Mouse (Mus musculus) midbrain, embryonic 13.5 days (tissue): ENCODE measurements around the gene Iqgap2. TPM values are rescaled to one million over a fixed set of nuclear protein-coding genes. Genes with fewer than 3 reads are reported as not detected.

Experiments
- ATAC-seq: fragments of 200-750 bp; cut with Nextera tagmentation; 2 replicates; pipeline ENCODE4 v1.8.0; 2017; ENCODE audit warnings: mild to moderate bottlenecking, moderate TSS enrichment, moderate library complexity
- H3K27ac ChIP-seq: fragments of 300-500 bp; sonication (generic); 2 replicates; pipeline ENCODE4 v1.5.1; 2015; ENCODE audit warnings: inconsistent platforms, mild to moderate bottlenecking, moderate library complexity
- H3K27me3 ChIP-seq: fragments of 300-500 bp; sonication (generic); 2 replicates; pipeline ENCODE4 v1.6.1; 2015; ENCODE audit warnings: mild to moderate bottlenecking, inconsistent platforms
- H3K36me3 ChIP-seq: fragments of 300-500 bp; sonication (generic); 2 replicates; pipeline ENCODE4 v1.6.1; 2015; ENCODE audit warnings: mild to moderate bottlenecking, inconsistent platforms
- H3K4me1 ChIP-seq: fragments of 300-500 bp; sonication (generic); replicated peaks from 2 replicates; pipeline ENCODE4 v1.6.1; 2015; ENCODE audit warnings: inconsistent platforms
- H3K4me2 ChIP-seq: fragments of 300-500 bp; sonication (generic); replicated peaks from 2 replicates; pipeline ENCODE4 v1.6.1; 2015; ENCODE audit warnings: moderate library complexity, mild to moderate bottlenecking, inconsistent platforms
- H3K4me3 ChIP-seq: fragments of 300-500 bp; sonication (generic); replicated peaks from 2 replicates; pipeline ENCODE4 v1.5.1; 2015; ENCODE audit warnings: mild to moderate bottlenecking, inconsistent platforms
- H3K9ac ChIP-seq: fragments of 300-500 bp; sonication (generic); replicated peaks from 2 replicates; pipeline ENCODE4 v1.6.1; 2015; ENCODE audit warnings: mild to moderate bottlenecking, inconsistent platforms
- H3K9me3 ChIP-seq: fragments of 300-500 bp; sonication (generic); 2 replicates; pipeline ENCODE4 v1.6.1; 2016; ENCODE audit warnings: mild to moderate bottlenecking, inconsistent platforms
- WGBS: fragments of 180-500 bp; shearing (Covaris S2); methylation state at CpG from one replicate; pipeline ENCODE4 v1.1.7; 2015; 5-methylcytosine and 5-hydroxymethylcytosine counted together
- polyA plus RNA-seq: library from polyadenylated mRNA; unstranded; fragments of >200 nt; fragmentation: Nextera tagmentation; extraction: Ambion mirVana; gene quantifications from 2 replicates; pipeline ENCODE4 v1.2.1, GENCODE M21; 2015

The Iqgap2 gene
- polyA plus RNA-seq, 1 experiment from 2014 or later, result 7.4 TPM

DNA sequence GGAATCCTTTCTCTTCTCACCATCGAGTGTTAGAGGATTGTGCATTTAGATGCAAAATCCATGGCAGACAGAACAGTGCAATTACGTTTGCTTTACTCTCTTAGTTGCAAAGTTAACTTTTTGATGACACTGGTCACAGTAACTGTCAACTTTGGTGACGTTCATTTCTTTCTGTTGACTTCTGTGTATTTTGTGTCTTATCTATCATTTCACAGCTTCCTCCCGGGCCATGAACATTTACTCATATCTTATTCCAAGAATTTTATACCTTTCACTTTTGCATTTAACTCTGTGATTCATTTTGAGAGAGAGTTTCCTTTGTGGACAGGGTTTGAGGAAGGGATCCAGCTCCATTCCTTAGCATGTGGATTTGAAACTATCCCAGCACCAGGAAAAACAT, 238.0 kb downstream of the Iqgap2 start:
- ATAC-seq, result no peak
- Histone ChIP-seq H3K36me3 (0 out of 2 replicates have a peak, but pooled peaks cover 6% of the 10 kb centered on the region), H3K27me3 (no peaks in the 10 kb centered on the region), H3K4me1 (0 out of 2 replicates have a peak, but pooled peaks cover 3% of the 10 kb centered on the region), H3K9ac (no peak overlapping the region), H3K9me3 (no peaks in the 10 kb centered on the region), H3K4me2 (no peak overlapping the region), H3K27ac (no peak overlapping the region), H3K4me3 (no peak overlapping the region)
- WGBS, result 92% methylated on average over 4 of the region's 4 CpGs

DNA sequence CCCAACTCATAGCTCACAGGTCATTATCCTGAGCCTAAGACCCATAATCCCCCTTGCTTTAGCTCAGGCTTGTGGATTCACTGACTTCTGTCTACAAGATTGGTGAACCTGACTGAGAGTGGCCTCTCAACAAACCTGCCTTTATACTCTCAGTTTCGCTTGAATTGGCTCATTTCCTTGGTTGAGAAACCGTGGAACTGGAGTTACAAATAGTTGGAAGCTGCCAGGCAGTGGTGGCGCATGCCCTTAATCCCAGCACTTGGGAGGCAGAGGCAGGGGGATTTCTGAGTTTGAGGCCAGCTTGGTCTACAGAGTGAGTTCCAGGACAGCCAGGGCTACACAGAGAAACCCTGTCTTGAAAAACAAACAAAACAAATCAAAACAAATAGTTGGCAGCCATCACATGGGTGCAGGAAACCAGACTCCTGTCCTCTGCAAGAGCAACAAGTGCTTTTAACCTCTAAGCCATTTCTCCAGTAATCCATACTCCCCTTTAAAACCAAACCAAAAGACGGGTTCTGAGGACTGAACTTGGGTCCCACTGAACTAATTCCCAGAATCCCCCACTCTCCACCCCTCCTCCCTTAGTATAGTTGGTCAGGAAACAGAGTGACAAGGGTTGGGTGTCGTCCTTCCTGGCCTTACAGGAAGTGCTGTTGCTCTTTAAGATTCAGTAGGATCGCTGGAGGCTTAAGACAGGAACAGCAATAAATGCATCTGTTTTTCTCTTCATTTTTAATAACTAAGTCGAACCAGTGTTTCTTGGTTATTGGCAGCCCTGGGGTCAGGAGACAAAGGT, 239.7 kb downstream of the Iqgap2 start:
- 90% methylated on average over 7 of the region's 7 CpGs for WGBS
- H3K9ac ChIP-seq, result no peak overlapping the region

DNA sequence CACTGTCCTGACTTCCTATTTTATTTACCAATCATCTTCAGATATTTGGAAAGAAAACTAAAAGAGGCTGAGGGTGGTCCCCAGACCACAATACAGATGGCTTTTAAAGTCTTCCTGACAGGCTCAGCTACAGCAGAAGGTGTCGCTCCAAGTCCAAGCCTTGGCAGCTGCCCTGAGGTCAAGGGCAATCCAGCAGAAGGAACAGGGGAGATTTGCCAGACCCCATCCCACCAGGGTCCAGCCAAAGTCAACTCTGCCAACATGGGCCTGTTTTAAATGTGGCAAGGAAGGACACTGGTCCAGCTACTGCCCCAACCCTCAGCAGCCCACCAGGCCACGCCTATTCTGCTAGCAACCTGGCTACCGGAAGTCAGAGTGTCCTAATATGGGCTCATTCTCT, 241.8 kb downstream of the Iqgap2 start:
- H3K27ac ChIP-seq, result no peak overlapping the region
- 0 out of 2 replicates have a peak, but pooled peaks cover 8% of the 10 kb centered on the region for H3K36me3 ChIP-seq
- ATAC-seq, result no peak
- WGBS, result 95% methylated on average over 3 of the region's 3 CpGs
- H3K9me3 ChIP-seq, result no peaks in the 10 kb centered on the region
- H3K4me2 ChIP-seq, result no peak overlapping the region
- H3K4me1 ChIP-seq, result no peaks in the 10 kb centered on the region
- no peaks in the 10 kb centered on the region for H3K27me3 ChIP-seq
- no peak overlapping the region for H3K4me3 ChIP-seq
- H3K9ac ChIP-seq, result no peak overlapping the region

More for the DNA sequence above, 239.7 kb downstream of the Iqgap2 start:
- Histone ChIP-seq H3K9me3 (no peaks in the 10 kb centered on the region), H3K4me2 (no peak overlapping the region), H3K4me3 (no peak overlapping the region), H3K4me1 (0 out of 2 replicates have a peak, but pooled peaks cover 3% of the 10 kb centered on the region), H3K27me3 (no peaks in the 10 kb centered on the region), H3K36me3 (no peaks in the 10 kb centered on the region), H3K27ac (no peak overlapping the region)
- no peak for ATAC-seq

DNA sequence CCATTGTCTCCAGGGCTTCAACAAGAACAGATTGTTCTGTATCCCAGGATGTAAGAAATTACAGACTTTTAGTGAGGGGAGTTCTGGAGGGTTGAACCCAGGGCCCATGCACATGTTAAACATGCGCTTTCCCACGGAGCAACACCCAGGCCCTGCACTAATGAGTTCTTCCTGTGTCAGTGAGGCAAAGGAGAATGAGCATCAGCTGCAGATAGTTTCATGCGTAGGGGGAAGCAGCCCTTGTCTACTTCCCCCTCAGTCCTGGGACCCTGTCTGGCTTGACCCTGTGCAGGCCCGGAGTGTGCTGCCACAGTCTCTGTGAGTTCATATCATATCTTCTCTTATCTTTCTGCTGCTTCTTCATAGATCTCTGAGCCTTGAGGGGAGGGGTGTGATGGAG, 244.5 kb downstream of the Iqgap2 start:
- 81% methylated on average over 4 of the region's 4 CpGs for WGBS
- Histone ChIP-seq H3K4me2 (no peak overlapping the region), H3K9ac (no peak overlapping the region), H3K4me1 (no peaks in the 10 kb centered on the region; the same call in 1 of the 2 replicates), H3K27me3 (no peaks in the 10 kb centered on the region), H3K36me3 (0 out of 2 replicates have a peak, but pooled peaks cover 8% of the 10 kb centered on the region), H3K27ac (no peak overlapping the region), H3K4me3 (no peak overlapping the region), H3K9me3 (no peaks in the 10 kb centered on the region)
- ATAC-seq, result no peak

DNA sequence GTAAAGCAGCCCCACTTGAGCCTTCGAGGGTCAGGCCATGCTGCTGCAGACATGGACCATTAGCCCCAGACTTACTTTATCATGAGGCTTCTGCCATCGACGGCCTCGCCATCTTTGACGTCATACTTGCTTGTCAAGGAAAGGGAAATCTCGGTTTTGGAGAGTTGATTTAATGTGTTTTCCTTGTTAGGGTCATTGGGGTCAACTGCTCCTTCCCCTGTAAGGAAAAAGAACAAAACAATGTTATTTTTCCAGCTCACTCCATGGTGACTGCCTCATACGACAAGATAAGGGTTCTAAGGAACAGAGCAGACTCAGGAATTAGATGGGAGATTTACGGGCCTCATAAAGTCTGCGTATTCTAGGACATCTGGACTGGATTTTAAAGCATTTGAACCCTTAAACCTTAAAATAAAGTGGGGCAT, 245.0 kb downstream of the Iqgap2 start:
- no peak for ATAC-seq
- Histone ChIP-seq H3K9me3 (no peaks in the 10 kb centered on the region), H3K4me3 (no peak overlapping the region), H3K27me3 (no peaks in the 10 kb centered on the region), H3K36me3 (0 out of 2 replicates have a peak, but pooled peaks cover 8% of the 10 kb centered on the region), H3K9ac (no peak overlapping the region), H3K4me2 (no peak overlapping the region), H3K4me1 (no peaks in the 10 kb centered on the region; the same call in 1 of the 2 replicates), H3K27ac (no peak overlapping the region)
- WGBS, result 81% methylated on average over 9 of the region's 9 CpGs

DNA sequence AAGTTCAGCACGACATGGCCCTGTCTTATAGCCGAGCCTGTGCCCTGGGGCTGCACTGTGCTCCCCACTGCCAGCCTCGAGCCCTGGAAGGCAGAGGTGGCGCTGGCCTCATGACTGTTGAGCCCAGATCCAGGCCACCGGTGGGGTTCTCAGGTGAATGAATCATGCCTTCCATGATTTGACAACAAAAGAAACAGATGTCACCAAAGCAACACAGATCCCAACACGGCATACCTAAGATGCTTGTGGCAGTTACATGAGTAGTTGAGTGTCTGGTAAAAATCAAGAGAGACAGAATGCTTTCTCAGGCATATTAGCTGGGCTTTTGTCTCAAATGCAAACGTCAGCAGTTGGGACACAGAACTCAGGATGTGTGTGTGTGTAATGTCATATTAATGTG, 248.0 kb downstream of the Iqgap2 start:
- H3K9ac ChIP-seq, result no peak overlapping the region
- 0 out of 2 replicates have a peak, but pooled peaks cover 8% of the 10 kb centered on the region for H3K36me3 ChIP-seq
- H3K4me2 ChIP-seq, result no peak overlapping the region
- H3K27ac ChIP-seq, result no peak overlapping the region
- H3K27me3 ChIP-seq, result no peaks in the 10 kb centered on the region
- H3K4me3 ChIP-seq, result no peak overlapping the region
- H3K4me1 ChIP-seq, result peaks cover 8% of the 10 kb centered on the region
- 75% methylated on average over 7 of the region's 7 CpGs for WGBS
- no peak for ATAC-seq
- H3K9me3 ChIP-seq, result no peaks in the 10 kb centered on the region

DNA sequence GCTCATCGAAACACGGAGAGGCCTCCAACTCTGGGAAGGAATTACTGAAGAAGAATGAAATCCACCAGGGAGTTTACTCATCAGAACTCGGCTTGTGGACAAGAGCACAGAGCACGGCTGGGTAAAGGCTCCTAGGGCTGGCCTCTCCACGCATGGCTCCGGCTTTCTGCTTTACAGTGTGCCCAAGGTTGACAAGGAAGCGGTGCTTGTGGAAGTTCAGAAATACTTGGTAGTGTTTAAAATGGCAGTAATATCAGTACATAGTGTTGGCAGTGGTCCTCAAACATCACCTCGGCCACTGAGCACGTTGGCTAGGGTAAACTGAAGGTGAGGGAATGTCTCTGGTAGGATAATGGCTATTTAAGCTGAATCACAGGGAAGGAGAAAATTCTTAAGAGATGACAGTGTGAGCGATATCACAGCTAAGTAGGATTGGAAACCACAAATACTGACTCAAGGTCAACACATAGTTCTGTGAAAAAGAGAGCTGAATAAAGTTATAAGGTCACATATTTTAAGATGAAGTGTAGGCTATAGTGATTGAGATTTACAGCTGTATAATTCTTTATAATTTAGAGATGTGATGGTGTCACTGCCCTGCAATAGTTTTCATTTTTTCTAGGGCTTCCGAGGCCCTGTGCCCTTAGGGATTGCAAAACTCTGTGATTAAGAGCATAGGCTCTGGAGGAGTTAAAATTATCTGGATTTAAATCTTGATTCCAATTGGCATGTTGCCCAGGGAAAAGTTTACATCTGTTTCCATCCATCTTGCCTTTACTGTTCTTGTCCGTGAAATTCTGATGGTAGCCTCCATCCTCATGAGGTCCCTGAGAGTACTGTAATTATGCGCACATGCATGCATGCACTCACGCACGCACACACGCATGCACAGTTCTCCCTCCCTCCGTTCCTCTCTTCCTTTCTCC, 250.4 kb downstream of the Iqgap2 start:
- Histone ChIP-seq H3K4me2 (no peak overlapping the region), H3K27me3 (no peaks in the 10 kb centered on the region), H3K9me3 (no peaks in the 10 kb centered on the region), H3K4me3 (no peak overlapping the region), H3K4me1 (peaks cover 11% of the 10 kb centered on the region), H3K27ac (no peak overlapping the region), H3K9ac (no peak overlapping the region), H3K36me3 (0 out of 2 replicates have a peak, but pooled peaks cover 8% of the 10 kb centered on the region)
- 94% methylated on average over 17 of the region's 17 CpGs for WGBS
- ATAC-seq, result no peak

DNA sequence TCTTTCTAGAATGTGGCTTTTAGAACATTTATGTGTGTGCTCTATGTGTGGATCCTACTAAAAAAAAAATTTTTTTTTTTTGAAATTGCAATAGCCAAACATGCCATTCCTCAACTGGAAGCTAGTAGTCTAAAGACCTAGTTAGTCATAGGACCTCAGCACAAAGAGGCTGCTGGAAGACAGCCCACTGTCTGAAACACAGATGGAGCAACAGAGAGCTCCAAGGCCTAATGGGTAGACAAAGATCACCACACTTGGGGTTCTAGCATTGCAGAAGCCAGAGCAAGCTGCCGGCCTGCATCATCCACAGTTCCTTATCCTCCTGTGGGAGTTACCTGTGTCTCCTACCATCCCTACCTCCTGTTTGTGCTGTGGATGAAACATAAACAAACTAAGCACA, 251.3 kb downstream of the Iqgap2 start:
- Histone ChIP-seq H3K9me3 (no peaks in the 10 kb centered on the region), H3K36me3 (no peaks in the 10 kb centered on the region), H3K9ac (no peak overlapping the region), H3K27ac (no peak overlapping the region), H3K4me2 (no peak overlapping the region), H3K27me3 (no peaks in the 10 kb centered on the region), H3K4me1 (peaks cover 11% of the 10 kb centered on the region), H3K4me3 (no peak overlapping the region)
- no peak for ATAC-seq
- WGBS, result 95% methylated on average over 1 of the region's 1 CpGs

DNA sequence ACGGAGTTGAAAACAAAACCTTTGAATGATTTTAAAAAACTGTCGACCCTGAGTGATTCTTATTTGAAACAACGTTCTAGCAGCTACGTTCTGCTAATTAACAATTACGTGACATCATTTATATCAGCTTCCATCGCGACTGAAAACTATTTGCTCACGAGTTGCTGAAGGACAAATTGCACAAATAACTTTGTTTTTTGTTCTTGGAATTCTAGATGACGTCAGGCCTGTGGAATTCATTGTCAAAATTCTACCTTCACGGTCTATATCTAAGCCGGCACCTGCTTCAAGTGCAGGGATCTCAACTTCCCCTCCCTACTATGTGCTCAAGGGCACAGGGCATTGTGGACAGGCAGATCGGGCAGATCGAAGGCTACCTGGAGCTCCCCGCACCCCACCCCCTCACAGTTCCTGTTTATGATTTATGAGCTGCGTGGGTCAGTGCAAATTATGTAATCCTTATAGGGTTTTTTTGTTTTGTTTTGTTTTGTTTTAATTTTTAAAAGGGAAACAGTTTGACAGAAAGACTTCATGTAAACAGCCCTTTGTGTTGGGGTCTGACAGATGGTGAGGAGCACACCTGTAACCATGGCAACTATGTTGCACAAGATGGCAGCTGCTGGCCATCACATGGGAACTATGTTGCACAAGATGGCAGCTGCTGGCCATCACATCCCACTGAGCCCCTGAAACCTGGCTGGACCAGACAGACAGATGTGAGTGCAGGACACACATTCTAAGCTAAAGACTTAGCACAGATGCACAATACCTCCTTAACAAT, 252.2 kb downstream of the Iqgap2 start:
- H3K9ac ChIP-seq, result no peak overlapping the region
- WGBS, result 79% methylated on average over 15 of the region's 15 CpGs
- H3K27me3 ChIP-seq, result no peaks in the 10 kb centered on the region
- H3K36me3 ChIP-seq, result no peaks in the 10 kb centered on the region
- no peak overlapping the region for H3K4me3 ChIP-seq
- peak; percentile 74; the same call in 1 of the 2 replicates for ATAC-seq
- no peak overlapping the region for H3K4me2 ChIP-seq
- peaks cover 11% of the 10 kb centered on the region for H3K4me1 ChIP-seq
- peak overlapping the region; percentile 40; the same call in 1 of the 2 replicates for H3K27ac ChIP-seq
- no peaks in the 10 kb centered on the region for H3K9me3 ChIP-seq

DNA sequence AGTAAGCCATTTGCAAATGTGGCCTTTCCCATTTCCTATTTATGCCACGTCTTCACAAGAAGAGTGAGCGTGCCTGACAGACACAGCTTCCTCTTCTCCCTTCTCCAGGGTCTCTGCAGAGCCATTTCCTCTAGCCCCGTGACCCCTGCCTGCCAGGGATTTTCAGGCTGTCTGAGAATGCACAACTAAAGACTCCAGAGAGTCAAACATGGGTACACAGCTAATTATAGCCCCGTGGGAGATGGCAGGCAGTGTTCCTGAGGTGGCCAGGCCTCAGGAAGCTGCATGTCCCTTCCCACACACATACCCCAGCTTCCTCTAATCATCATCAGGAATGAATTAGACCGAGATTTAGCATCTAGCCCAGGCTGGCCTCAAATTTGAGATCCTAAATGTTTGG, 252.8 kb downstream of the Iqgap2 start:
- ATAC-seq, result 0 out of 2 replicates have a peak, but pooled peaks have one; percentile 25
- Histone ChIP-seq H3K4me3 (no peak overlapping the region), H3K27ac (peak overlapping the region; percentile 40), H3K4me2 (no peak overlapping the region), H3K9me3 (no peaks in the 10 kb centered on the region), H3K9ac (no peak overlapping the region), H3K27me3 (no peaks in the 10 kb centered on the region), H3K36me3 (no peaks in the 10 kb centered on the region), H3K4me1 (peaks cover 11% of the 10 kb centered on the region)
- WGBS, result 54% methylated on average over 5 of the region's 5 CpGs

DNA sequence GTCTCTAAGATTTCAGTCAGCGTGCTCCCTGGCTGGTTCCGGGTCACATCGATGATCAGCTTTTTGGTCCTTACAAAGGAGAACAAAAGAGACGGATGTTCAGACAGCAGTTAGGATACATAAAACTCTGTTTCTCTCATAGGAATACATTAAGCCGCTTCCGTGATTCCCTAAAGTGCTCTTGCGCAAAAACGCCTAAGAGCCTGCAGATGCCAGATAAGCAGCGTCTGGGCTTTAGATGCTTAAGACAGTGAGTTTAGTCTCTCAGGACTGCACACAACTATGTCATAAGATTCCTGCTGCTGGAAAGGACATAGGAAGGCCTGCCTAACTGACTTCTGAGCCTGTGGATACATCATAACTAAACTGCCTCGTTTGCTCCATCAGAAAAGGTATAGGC, 254.0 kb downstream of the Iqgap2 start:
- Histone ChIP-seq H3K9ac (no peak overlapping the region), H3K27ac (no peak overlapping the region), H3K4me1 (peaks cover 11% of the 10 kb centered on the region), H3K9me3 (no peaks in the 10 kb centered on the region), H3K27me3 (no peaks in the 10 kb centered on the region), H3K4me3 (no peak overlapping the region), H3K4me2 (no peak overlapping the region), H3K36me3 (no peaks in the 10 kb centered on the region)
- 76% methylated on average over 10 of the region's 10 CpGs for WGBS
- no peak for ATAC-seq
